Mouse (Mus musculus) kidney, embryonic 14.5 days (tissue): ENCODE measurements around the gene Chn2. TPM values are rescaled to one million over a fixed set of nuclear protein-coding genes. Genes with fewer than 3 reads are reported as not detected.

Experiments used
- ATAC-seq: fragments of 200-750 bp; cut with Nextera tagmentation; 2 replicates; pipeline ENCODE4 v1.8.0; 2017; ENCODE audit warnings: moderate number of reproducible peaks, mild to moderate bottlenecking, moderate TSS enrichment, moderate library complexity; ENCODE audit not compliant: low FRiP score, low TSS enrichment
- H3K27ac ChIP-seq: fragments of 300-500 bp; sonication (generic); 2 replicates; pipeline ENCODE4 v1.5.1; 2014; ENCODE audit warnings: low read depth, mild to moderate bottlenecking, low read length, moderate library complexity, mixed read lengths
- H3K27me3 ChIP-seq: fragments of 300-500 bp; sonication (generic); 2 replicates; pipeline ENCODE4 v1.6.1; 2014; ENCODE audit warnings: mild to moderate bottlenecking, low read length; ENCODE audit not compliant: control insufficient read depth, insufficient read depth
- H3K36me3 ChIP-seq: fragments of 300-500 bp; sonication (generic); 2 replicates; pipeline ENCODE4 v1.6.1; 2014; ENCODE audit warnings: low read length, mixed read lengths; ENCODE audit not compliant: control insufficient read depth, insufficient read depth
- H3K4me1 ChIP-seq: fragments of 300-500 bp; sonication (generic); 2 replicates; pipeline ENCODE4 v1.6.1; 2014; ENCODE audit warnings: low read length, mixed read lengths; ENCODE audit not compliant: control insufficient read depth, insufficient read depth
- H3K4me2 ChIP-seq: fragments of 300-500 bp; sonication (generic); replicated peaks from 2 replicates; pipeline ENCODE4 v1.6.1; 2014; ENCODE audit warnings: low read depth, mild to moderate bottlenecking, low read length
- H3K4me3 ChIP-seq: fragments of 300-500 bp; sonication (generic); 2 replicates; pipeline ENCODE4 v1.5.1; 2014; ENCODE audit warnings: mild to moderate bottlenecking, low read length
- H3K9ac ChIP-seq: fragments of 300-500 bp; sonication (generic); 2 replicates; pipeline ENCODE4 v1.6.1; 2014; ENCODE audit warnings: low read depth, mild to moderate bottlenecking, low read length, moderate library complexity
- H3K9me3 ChIP-seq: fragments of 300-500 bp; sonication (generic); 2 replicates; pipeline ENCODE4 v1.6.1; 2016; ENCODE audit warnings: low read length; ENCODE audit not compliant: control insufficient read depth
- WGBS: fragments of 180-500 bp; shearing (Covaris S2); extraction: QIAGEN DNeasy Blood & Tissue Kit; methylation state at CpG from one replicate; pipeline ENCODE4 v1.1.7; 2014; 5-methylcytosine and 5-hydroxymethylcytosine counted together
- polyA plus RNA-seq: library from polyadenylated mRNA; unstranded; fragments of >200 nt; fragmentation: Nextera tagmentation; extraction: Ambion mirVana; gene quantifications from 2 replicates; pipeline ENCODE4 v1.2.1, GENCODE M21; 2014

Gene Chn2
- polyA plus RNA-seq, 1 experiment from 2014 or later: 17.3 TPM

- no peaks in the 10 kb centered on the region for H3K9me3 ChIP-seq
- WGBS: 85% methylated on average over 3 of the region's 3 CpGs
- H3K27ac ChIP-seq: no peak overlapping the region
- ATAC-seq: no peak
- no peak overlapping the region for H3K4me3 ChIP-seq
- H3K36me3 ChIP-seq: no peaks in the 10 kb centered on the region
- no peak overlapping the region for H3K4me2 ChIP-seq
- no peak overlapping the region for H3K9ac ChIP-seq
- H3K27me3 ChIP-seq: no peaks in the 10 kb centered on the region
- H3K4me1 ChIP-seq: no peaks in the 10 kb centered on the region
Measured at GRCm38 (mm10) chr6:54092920-54093319, 53.6 kb downstream of the Chn2 start.

- H3K4me1 ChIP-seq: no peaks in the 10 kb centered on the region
- no peak for ATAC-seq
Measured at GRCm38 (mm10) chr6:54096147-54096761, 56.9 kb downstream of the Chn2 start.

GRCm38 (mm10) chr6:54096836-54097235, 57.5 kb downstream of the Chn2 start:
- Histone ChIP-seq H3K4me2 (no peak overlapping the region), H3K36me3 (no peaks in the 10 kb centered on the region), H3K4me1 (no peaks in the 10 kb centered on the region), H3K4me3 (no peak overlapping the region), H3K27ac (no peak overlapping the region), H3K27me3 (no peaks in the 10 kb centered on the region), H3K9ac (no peak overlapping the region), H3K9me3 (no peaks in the 10 kb centered on the region)
- WGBS: 25% methylated on average over 7 of the region's 7 CpGs
- ATAC-seq: no peak

More at GRCm38 (mm10) chr6:54096147-54096761, 56.9 kb downstream of the Chn2 start:
- no peak overlapping the region for H3K4me2 ChIP-seq
- no peaks in the 10 kb centered on the region for H3K9me3 ChIP-seq
- H3K9ac ChIP-seq: no peak overlapping the region
- H3K4me3 ChIP-seq: no peak overlapping the region
- H3K36me3 ChIP-seq: no peaks in the 10 kb centered on the region
- H3K27ac ChIP-seq: no peak overlapping the region
- H3K27me3 ChIP-seq: no peaks in the 10 kb centered on the region
- 30% methylated on average over 6 of the region's 6 CpGs for WGBS

- H3K9me3 ChIP-seq: no peaks in the 10 kb centered on the region
- 94% methylated on average over 6 of the region's 6 CpGs for WGBS
- no peak for ATAC-seq
- H3K4me3 ChIP-seq: no peak overlapping the region
- H3K27ac ChIP-seq: no peak overlapping the region
- no peaks in the 10 kb centered on the region for H3K4me1 ChIP-seq
- H3K36me3 ChIP-seq: no peaks in the 10 kb centered on the region
- no peak overlapping the region for H3K4me2 ChIP-seq
- H3K9ac ChIP-seq: no peak overlapping the region
- no peaks in the 10 kb centered on the region for H3K27me3 ChIP-seq
Measured at GRCm38 (mm10) chr6:54098339-54098738, 59.0 kb downstream of the Chn2 start.

GRCm38 (mm10) chr6:54099659-54100058, 60.3 kb downstream of the Chn2 start:
- no peaks in the 10 kb centered on the region for H3K4me1 ChIP-seq

GRCm38 (mm10) chr6:54102210-54102609, 62.9 kb downstream of the Chn2 start:
- 92% methylated on average over 4 of the region's 4 CpGs for WGBS
- no peak overlapping the region for H3K4me3 ChIP-seq
- no peaks in the 10 kb centered on the region for H3K36me3 ChIP-seq
- ATAC-seq: no peak
- no peak overlapping the region for H3K4me2 ChIP-seq
- peaks cover 10% of the 10 kb centered on the region for H3K4me1 ChIP-seq
- no peak overlapping the region for H3K27ac ChIP-seq
- no peak overlapping the region for H3K9ac ChIP-seq
- no peaks in the 10 kb centered on the region for H3K9me3 ChIP-seq
- H3K27me3 ChIP-seq: no peaks in the 10 kb centered on the region

More at GRCm38 (mm10) chr6:54099659-54100058, 60.3 kb downstream of the Chn2 start:
- Histone ChIP-seq H3K27me3 (no peaks in the 10 kb centered on the region), H3K36me3 (no peaks in the 10 kb centered on the region), H3K4me3 (no peak overlapping the region), H3K4me2 (no peak overlapping the region), H3K9me3 (no peaks in the 10 kb centered on the region), H3K9ac (no peak overlapping the region), H3K27ac (no peak overlapping the region)
- ATAC-seq: no peak
- 58% methylated on average over 6 of the region's 6 CpGs for WGBS

GRCm38 (mm10) chr6:54103276-54103975, 64.1 kb downstream of the Chn2 start:
- Histone ChIP-seq H3K9me3 (no peaks in the 10 kb centered on the region), H3K27me3 (no peaks in the 10 kb centered on the region)
- ATAC-seq: no peak

GRCm38 (mm10) chr6:54111416-54111984, 72.1 kb downstream of the Chn2 start:
- H3K4me1 ChIP-seq: 0 out of 2 replicates have a peak, but pooled peaks cover 5% of the 10 kb centered on the region
- no peak overlapping the region for H3K9ac ChIP-seq
- no peak overlapping the region for H3K27ac ChIP-seq
- WGBS: 14% methylated on average over 4 of the region's 4 CpGs
- H3K4me3 ChIP-seq: no peak overlapping the region
- H3K36me3 ChIP-seq: no peaks in the 10 kb centered on the region
- ATAC-seq: no peak
- no peak overlapping the region for H3K4me2 ChIP-seq
- H3K9me3 ChIP-seq: no peaks in the 10 kb centered on the region
- no peaks in the 10 kb centered on the region for H3K27me3 ChIP-seq

More at GRCm38 (mm10) chr6:54103276-54103975, 64.1 kb downstream of the Chn2 start:
- 77% methylated on average over 9 of the region's 9 CpGs for WGBS
- Histone ChIP-seq H3K9ac (no peak overlapping the region), H3K27ac (no peak overlapping the region), H3K4me1 (peaks cover 10% of the 10 kb centered on the region), H3K36me3 (no peaks in the 10 kb centered on the region), H3K4me2 (no peak overlapping the region), H3K4me3 (no peak overlapping the region)

GRCm38 (mm10) chr6:54113338-54113737, 74.0 kb downstream of the Chn2 start:
- WGBS: 84% methylated on average over 5 of the region's 5 CpGs
- ATAC-seq: no peak; the same call in 1 of the 2 replicates

More at GRCm38 (mm10) chr6:54113338-54113737, 74.0 kb downstream of the Chn2 start:
- Histone ChIP-seq H3K36me3 (no peaks in the 10 kb centered on the region), H3K27me3 (no peaks in the 10 kb centered on the region), H3K4me3 (no peak overlapping the region), H3K9me3 (no peaks in the 10 kb centered on the region), H3K4me2 (no peak overlapping the region), H3K9ac (no peak overlapping the region), H3K27ac (no peak overlapping the region), H3K4me1 (0 out of 2 replicates have a peak, but pooled peaks cover 5% of the 10 kb centered on the region)
